Mouse (Mus musculus): ENCODE results near the gene Mrpl43. TPM values are rescaled to one million over a fixed set of nuclear protein-coding genes. Genes with fewer than 3 reads are reported as not detected.

The Mrpl43 gene
- 60.7 TPM for polyA plus RNA-seq (2017; shearing (Covaris generic))

GRCm38 (mm10) chr19:45005957-45006712, at the start of gene Mrpl43:
Gene Mrpl43, minus strand, starts transcription at chr19:45006442.

DNA sequence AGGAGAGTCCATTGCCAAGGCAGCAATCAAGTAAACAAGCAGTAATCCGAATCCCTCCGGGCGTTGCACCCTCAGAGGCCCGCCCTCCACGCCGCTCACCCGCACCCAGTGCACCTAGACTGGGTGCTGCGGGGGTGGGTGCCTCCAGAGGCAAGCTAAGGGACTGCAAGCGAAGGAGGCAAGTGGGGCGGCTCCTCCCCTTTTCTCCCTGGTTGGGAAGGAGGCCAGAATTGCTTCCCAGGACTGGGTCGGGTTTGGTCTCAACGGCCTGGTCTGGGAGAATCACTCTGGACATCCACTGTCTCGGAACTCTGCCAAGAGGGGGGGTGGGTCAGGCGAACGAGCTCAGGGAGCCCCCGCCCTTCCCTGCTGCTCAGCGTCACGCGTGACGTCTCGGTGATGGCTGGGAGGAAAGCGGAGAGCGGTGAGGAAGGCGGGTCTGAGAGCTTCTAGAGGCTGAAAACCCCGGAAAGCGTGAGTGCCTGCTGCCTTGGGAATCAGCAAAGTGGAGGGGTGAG, 41.2 kb upstream of the Mrpl43 start, which contains the start of gene Sfxn3:
Sfxn3 (plus strand) TSS at position 87 of the 518 bp plus-strand sequence.

GRCm38 (mm10) chr19:45045651-45046050, 39.4 kb upstream of the Mrpl43 start, which contains the start of gene Pdzd7:
Gene Pdzd7, minus strand, starts transcription at chr19:45045717.

GRCm38 (mm10) chr19:45014335-45014971, 8.2 kb upstream of the Mrpl43 start, which contains the start of gene Lzts2:
Gene Lzts2, plus strand, starts transcription at chr19:45014414.

DNA sequence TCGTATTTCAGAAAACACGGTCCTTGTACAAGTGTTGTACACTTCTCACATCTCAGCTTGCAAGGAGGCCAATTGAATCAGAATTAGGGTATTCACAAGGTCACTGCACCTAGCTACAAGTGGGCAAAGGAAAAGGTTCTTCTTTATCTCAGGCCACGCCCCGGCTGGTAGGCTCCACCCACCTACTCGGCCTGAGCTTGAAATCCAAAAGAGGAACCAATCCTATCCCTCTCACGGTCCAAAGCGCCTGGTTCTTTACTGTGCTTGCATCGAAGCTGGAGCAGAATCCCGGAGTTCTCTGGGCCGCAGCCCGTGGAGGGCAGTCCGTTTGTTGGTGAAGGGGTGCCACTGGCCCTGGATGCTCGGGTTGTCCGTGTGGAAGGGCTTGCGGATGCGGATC, 798 bp downstream of the Mrpl43 start, which contains the start of gene Twnk:
Twnk (plus strand) TSS at position 220 of the 400 bp plus-strand sequence.

GRCm38 (mm10) chr19:44988831-44989566, 17.2 kb downstream of the Mrpl43 start, which contains the start of gene Sema4g:
Gene Sema4g, plus strand, starts transcription at chr19:44989101.

Other genes starting within 250 kb of the Mrpl43 start
- gene Slf2, start 75.3 kb downstream of the Mrpl43 start, polyA plus RNA-seq (2017; shearing (Covaris generic)) = 40.5 TPM
- gene Sema4g, start 17.3 kb downstream of the Mrpl43 start, polyA plus RNA-seq (2017; shearing (Covaris generic)) = 0.14 TPM
- gene Twnk, start 779 bp downstream of the Mrpl43 start, polyA plus RNA-seq (2017; shearing (Covaris generic)) = 16.1 TPM
- 8.6 TPM for gene Lzts2, start 8.0 kb upstream of the Mrpl43 start, polyA plus RNA-seq (2017; shearing (Covaris generic))
- 0.28 TPM for gene Pdzd7, start 39.3 kb upstream of the Mrpl43 start, polyA plus RNA-seq (2017; shearing (Covaris generic))
- 79.9 TPM for gene Sfxn3, start 41.1 kb upstream of the Mrpl43 start, polyA plus RNA-seq (2017; shearing (Covaris generic))
- 0.25 TPM for gene Kazald1, start 68.8 kb upstream of the Mrpl43 start, polyA plus RNA-seq (2017; shearing (Covaris generic))
- gene Tlx1, start 144.2 kb upstream of the Mrpl43 start, polyA plus RNA-seq (2017; shearing (Covaris generic)) = not detected
- not detected for gene Lbx1, start 229.4 kb upstream of the Mrpl43 start, polyA plus RNA-seq (2017; shearing (Covaris generic))